Mouse (Mus musculus) embryonic facial prominence, embryonic 12.5 days (tissue): ENCODE data around the gene Phactr1. TPM values are rescaled to one million over a fixed set of nuclear protein-coding genes. Genes with fewer than 3 reads are reported as not detected.

Source experiments
- ATAC-seq: fragments of 200-750 bp; cut with Nextera tagmentation; 2 replicates; pipeline ENCODE4 v1.8.0; 2017; ENCODE audit not compliant: insufficient number of reproducible peaks, insufficient read depth, low FRiP score, low TSS enrichment
- H3K27ac ChIP-seq: fragments of 300-500 bp; sonication (generic); 2 replicates; pipeline ENCODE4 v1.5.1; 2016; ENCODE audit warnings: mild to moderate bottlenecking
- H3K27me3 ChIP-seq: fragments of 300-500 bp; sonication (generic); 2 replicates; pipeline ENCODE4 v1.6.1; 2016; ENCODE audit warnings: mild to moderate bottlenecking, moderate library complexity
- H3K36me3 ChIP-seq: fragments of 300-500 bp; sonication (generic); 2 replicates; pipeline ENCODE4 v1.6.1; 2016; ENCODE audit warnings: mild to moderate bottlenecking
- H3K4me1 ChIP-seq: fragments of 300-500 bp; sonication (generic); 2 replicates; pipeline ENCODE4 v1.6.1; 2016
- H3K4me2 ChIP-seq: fragments of 300-500 bp; sonication (generic); replicated peaks from 2 replicates; pipeline ENCODE4 v1.6.1; 2016; ENCODE audit warnings: mild to moderate bottlenecking, moderate library complexity
- H3K4me3 ChIP-seq: fragments of 300-500 bp; sonication (generic); 2 replicates; pipeline ENCODE4 v1.5.1; 2016; ENCODE audit warnings: mild to moderate bottlenecking
- H3K9ac ChIP-seq: fragments of 300-500 bp; sonication (generic); 2 replicates; pipeline ENCODE4 v1.6.1; 2016; ENCODE audit warnings: mild to moderate bottlenecking, moderate library complexity
- H3K9me3 ChIP-seq: fragments of 300-500 bp; sonication (generic); 2 replicates; pipeline ENCODE4 v1.6.1; 2016; ENCODE audit warnings: mild to moderate bottlenecking, moderate library complexity
- WGBS: fragments of 180-500 bp; shearing (Covaris S2); methylation state at CpG from one replicate; pipeline ENCODE4 v1.1.7; 2016; 5-methylcytosine and 5-hydroxymethylcytosine counted together
- polyA plus RNA-seq: library from polyadenylated mRNA; unstranded; fragments of >200 nt; fragmentation: Nextera tagmentation; extraction: Ambion mirVana; gene quantifications from 2 replicates; pipeline ENCODE4 v1.2.1, GENCODE M21; 2016

Phactr1 gene
- polyA plus RNA-seq, 1 experiment from 2014 or later: 16.1 TPM

DNA sequence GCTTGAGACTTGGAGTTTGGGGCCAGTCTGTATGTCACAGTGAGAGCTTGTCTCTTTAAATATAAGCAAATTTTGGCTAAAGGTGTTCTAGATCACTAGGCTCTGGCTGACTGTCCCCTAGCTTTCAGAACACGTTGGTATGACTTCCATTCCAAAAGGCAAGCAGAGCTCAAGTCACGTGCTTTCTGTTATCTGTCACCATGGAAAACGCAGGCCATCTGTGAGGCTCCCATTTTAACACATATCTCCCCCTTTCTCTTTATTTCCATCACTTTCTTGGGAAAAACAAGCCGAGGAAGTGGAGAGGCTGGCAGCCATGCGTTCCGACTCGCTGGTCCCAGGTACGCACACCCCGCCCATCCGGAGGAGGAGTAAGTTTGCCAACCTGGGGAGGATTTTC lies 275.9 kb downstream of the Phactr1 start:
- Histone ChIP-seq H3K27ac (no peak overlapping the region), H3K36me3 (no peaks in the 10 kb centered on the region), H3K27me3 (no peaks in the 10 kb centered on the region), H3K4me3 (no peak overlapping the region), H3K9me3 (no peaks in the 10 kb centered on the region), H3K9ac (no peak overlapping the region), H3K4me1 (no peaks in the 10 kb centered on the region), H3K4me2 (no peak overlapping the region)
- no peak for ATAC-seq
- 84% methylated on average over 10 of the region's 10 CpGs for WGBS

DNA sequence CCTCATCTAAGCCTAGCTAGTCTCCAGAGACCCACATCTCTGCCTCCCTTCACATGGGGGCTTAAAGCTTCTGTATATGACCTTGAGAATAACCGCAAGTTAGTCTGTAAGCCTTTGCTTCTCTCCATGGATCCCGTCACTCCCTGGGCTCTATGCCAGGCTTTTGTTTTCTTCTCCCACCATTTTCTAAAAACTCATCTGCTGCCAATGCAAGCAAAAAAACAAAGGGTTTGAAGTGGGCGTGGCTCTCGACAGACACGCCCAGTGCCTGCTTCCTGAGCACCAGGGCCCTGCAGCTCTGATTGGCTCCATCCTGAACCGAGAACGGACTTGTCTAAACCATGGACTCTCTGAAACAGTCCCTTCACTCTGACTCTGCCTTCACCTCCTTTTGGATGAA lies 277.4 kb downstream of the Phactr1 start:
- H3K4me2 ChIP-seq: no peak overlapping the region
- ATAC-seq: no peak
- H3K9me3 ChIP-seq: no peaks in the 10 kb centered on the region
- no peak overlapping the region for H3K9ac ChIP-seq
- WGBS: 74% methylated on average over 7 of the region's 7 CpGs
- H3K4me3 ChIP-seq: no peak overlapping the region
- no peak overlapping the region for H3K27ac ChIP-seq
- no peaks in the 10 kb centered on the region for H3K4me1 ChIP-seq
- no peaks in the 10 kb centered on the region for H3K27me3 ChIP-seq
- no peaks in the 10 kb centered on the region for H3K36me3 ChIP-seq

DNA sequence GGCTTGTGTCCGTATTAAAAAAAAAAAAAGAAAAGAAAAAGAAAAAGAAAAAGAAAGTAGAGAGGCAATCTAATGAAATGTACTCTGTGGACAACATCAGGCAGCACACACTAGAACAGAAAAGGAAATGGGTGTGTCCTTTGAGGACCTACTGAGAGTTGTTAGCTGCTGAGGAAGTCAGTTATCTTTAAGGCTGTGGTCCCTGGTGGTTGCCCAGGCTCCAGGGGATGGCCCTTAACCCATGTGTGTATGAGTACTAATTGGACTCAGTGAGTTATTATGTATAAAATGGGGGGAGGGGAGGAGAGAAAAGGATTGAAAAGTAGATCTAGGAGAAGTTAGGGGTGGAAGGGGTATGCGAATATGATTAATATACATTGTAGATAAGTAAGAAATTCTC lies 278.4 kb downstream of the Phactr1 start:
- no peak for ATAC-seq
- 100% methylated on average over 2 of the region's 2 CpGs for WGBS

DNA sequence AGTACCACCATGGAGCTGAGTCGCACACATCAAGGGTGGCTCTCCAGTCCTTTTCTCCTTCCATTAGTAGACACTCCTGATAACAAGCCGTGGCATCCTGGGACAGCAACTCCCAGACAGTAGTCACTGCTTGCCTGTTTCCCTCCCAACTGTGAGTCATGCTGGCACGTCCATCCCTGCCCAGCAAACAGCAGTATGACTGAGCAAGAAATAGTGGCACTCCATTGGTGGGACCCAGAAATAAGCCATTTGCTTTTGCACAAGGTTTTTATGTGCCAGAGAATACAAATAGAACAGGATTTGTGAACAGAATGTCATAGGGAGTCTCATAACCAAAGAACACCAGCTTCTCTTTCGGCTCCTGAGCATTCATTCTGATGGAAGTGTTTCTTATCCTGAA lies 281.1 kb downstream of the Phactr1 start:
- WGBS: 91% methylated on average over 4 of the region's 4 CpGs
- Histone ChIP-seq H3K36me3 (no peaks in the 10 kb centered on the region), H3K27ac (no peak overlapping the region), H3K4me3 (no peak overlapping the region), H3K4me2 (no peak overlapping the region), H3K4me1 (no peaks in the 10 kb centered on the region), H3K9ac (no peak overlapping the region), H3K27me3 (no peaks in the 10 kb centered on the region), H3K9me3 (no peaks in the 10 kb centered on the region)
- ATAC-seq: no peak

More for the DNA sequence above, 278.4 kb downstream of the Phactr1 start:
- no peaks in the 10 kb centered on the region for H3K9me3 ChIP-seq
- H3K4me2 ChIP-seq: no peak overlapping the region
- no peak overlapping the region for H3K27ac ChIP-seq
- no peaks in the 10 kb centered on the region for H3K27me3 ChIP-seq
- no peaks in the 10 kb centered on the region for H3K36me3 ChIP-seq
- no peaks in the 10 kb centered on the region for H3K4me1 ChIP-seq
- H3K4me3 ChIP-seq: no peak overlapping the region
- H3K9ac ChIP-seq: no peak overlapping the region

DNA sequence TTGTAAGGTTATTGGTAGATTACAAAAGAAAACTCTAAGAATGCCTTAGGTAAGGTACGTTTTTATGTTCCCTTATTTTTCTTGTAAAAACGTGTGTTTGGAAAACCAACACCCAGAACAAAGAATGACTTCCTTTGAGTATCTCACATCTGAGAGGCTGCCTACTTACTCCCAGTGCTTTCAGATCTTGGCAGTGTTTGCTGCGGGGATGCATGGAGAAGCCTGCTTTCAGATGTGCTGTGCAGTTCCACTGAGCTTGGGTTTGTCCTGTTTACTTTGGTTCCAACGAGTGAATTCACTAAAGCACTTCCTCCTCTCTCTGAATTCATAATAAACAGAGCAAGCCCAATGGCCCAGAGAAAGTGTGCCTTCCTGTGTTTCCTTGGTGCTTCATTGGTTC lies 288.1 kb downstream of the Phactr1 start:
- Histone ChIP-seq H3K27ac (no peak overlapping the region), H3K4me3 (no peak overlapping the region), H3K27me3 (no peaks in the 10 kb centered on the region), H3K9me3 (no peaks in the 10 kb centered on the region), H3K9ac (no peak overlapping the region), H3K4me1 (no peaks in the 10 kb centered on the region), H3K36me3 (no peaks in the 10 kb centered on the region), H3K4me2 (no peak overlapping the region)
- no peak for ATAC-seq
- 69% methylated on average over 4 of the region's 4 CpGs for WGBS

DNA sequence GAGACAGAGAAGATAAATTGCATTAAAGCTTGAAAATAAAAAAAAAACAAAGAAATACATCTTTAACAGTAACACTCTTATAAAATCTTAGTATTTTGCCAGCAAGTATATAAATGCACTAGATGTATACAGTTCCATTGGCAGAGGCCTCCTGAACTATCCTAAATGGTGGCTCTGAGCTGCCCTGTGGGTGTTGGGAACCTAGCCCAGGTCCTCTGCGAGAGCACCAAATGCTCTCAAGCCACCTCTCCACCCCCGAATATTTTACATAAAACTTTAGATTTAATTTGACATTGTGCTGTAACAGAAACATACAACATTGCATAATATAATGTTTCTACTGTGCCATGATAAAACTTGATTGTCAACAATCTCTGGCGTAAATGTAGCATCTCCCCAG lies 293.1 kb downstream of the Phactr1 start:
- no peak overlapping the region for H3K9ac ChIP-seq
- ATAC-seq: no peak
- H3K4me2 ChIP-seq: no peak overlapping the region
- no peaks in the 10 kb centered on the region for H3K9me3 ChIP-seq
- no peak overlapping the region for H3K27ac ChIP-seq
- H3K4me1 ChIP-seq: no peaks in the 10 kb centered on the region
- H3K36me3 ChIP-seq: no peaks in the 10 kb centered on the region
- H3K27me3 ChIP-seq: no peaks in the 10 kb centered on the region
- 89% methylated on average over 3 of the region's 3 CpGs for WGBS
- no peak overlapping the region for H3K4me3 ChIP-seq

DNA sequence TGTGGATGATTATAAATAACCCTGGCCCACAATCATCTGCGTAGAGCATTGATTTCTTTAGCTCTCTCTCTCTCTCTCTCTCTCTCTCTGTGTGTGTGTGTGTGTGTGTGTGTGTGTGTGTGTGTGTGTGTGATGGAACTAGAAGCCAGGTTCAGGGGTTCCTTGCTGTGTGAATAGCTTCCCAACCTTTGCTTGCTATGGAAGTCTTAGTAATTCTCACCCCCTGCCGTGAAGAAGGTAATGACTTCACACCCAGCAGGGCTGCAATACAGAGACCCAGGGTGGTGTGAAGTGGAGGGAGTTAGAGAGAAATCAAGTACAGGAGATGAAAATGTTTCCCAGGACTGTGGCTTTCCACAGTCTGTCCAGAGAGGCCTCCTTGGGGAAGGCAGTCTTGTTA lies 293.5 kb downstream of the Phactr1 start:
- Histone ChIP-seq H3K4me3 (no peak overlapping the region), H3K4me1 (no peaks in the 10 kb centered on the region), H3K9ac (no peak overlapping the region), H3K27ac (no peak overlapping the region), H3K27me3 (no peaks in the 10 kb centered on the region), H3K9me3 (no peaks in the 10 kb centered on the region), H3K36me3 (no peaks in the 10 kb centered on the region), H3K4me2 (no peak overlapping the region)
- ATAC-seq: no peak
- 80% methylated on average over 2 of the region's 2 CpGs for WGBS

DNA sequence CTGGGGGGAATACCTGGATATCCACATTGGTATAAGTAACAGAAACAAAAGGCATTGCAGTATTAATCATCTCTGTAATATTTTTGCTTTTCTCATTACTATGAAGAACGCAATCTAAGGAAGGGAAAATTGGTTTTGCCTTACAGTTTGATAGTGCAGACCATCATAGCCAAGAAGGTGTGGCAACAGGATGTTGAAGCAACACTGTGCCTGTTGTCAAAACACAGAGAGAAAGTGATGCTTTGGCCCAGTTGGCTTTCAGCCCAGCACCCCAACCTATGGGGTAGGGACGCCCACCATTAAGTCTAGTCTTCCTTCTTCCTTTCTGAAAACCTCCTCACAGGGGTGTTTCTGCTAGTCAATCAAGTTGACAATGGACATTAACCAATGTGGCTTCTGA lies 294.1 kb downstream of the Phactr1 start:
- H3K36me3 ChIP-seq: no peaks in the 10 kb centered on the region
- H3K27me3 ChIP-seq: no peaks in the 10 kb centered on the region
- H3K27ac ChIP-seq: no peak overlapping the region
- WGBS: 87% methylated on average over 2 of the region's 2 CpGs
- no peak for ATAC-seq
- no peak overlapping the region for H3K4me3 ChIP-seq
- H3K9ac ChIP-seq: no peak overlapping the region
- no peaks in the 10 kb centered on the region for H3K4me1 ChIP-seq
- H3K9me3 ChIP-seq: no peaks in the 10 kb centered on the region
- H3K4me2 ChIP-seq: no peak overlapping the region

DNA sequence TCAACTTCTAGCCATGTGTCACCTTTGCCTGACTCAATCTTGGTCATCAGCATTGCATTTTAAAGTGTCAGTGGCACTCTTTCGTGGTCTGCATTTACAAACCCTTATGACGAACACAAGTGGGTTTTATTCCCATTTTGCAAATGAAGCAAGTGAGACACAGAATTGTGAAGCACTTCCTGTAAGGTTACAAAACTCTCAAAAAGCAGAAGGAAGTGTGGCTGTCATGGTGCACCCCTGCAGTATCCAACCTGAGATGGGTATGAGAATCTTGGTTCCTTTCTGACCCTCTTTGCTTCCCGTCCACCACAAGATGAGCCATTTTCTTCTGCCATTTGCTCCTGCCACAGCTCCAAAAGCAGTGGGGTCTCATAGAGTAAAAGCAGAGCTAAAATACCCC lies 295.7 kb downstream of the Phactr1 start:
- Histone ChIP-seq H3K36me3 (no peaks in the 10 kb centered on the region), H3K27ac (no peak overlapping the region), H3K27me3 (no peaks in the 10 kb centered on the region), H3K4me2 (no peak overlapping the region), H3K9ac (no peak overlapping the region), H3K4me1 (no peaks in the 10 kb centered on the region), H3K4me3 (no peak overlapping the region), H3K9me3 (no peaks in the 10 kb centered on the region)
- ATAC-seq: no peak
- 90% methylated on average over 3 of the region's 3 CpGs for WGBS

DNA sequence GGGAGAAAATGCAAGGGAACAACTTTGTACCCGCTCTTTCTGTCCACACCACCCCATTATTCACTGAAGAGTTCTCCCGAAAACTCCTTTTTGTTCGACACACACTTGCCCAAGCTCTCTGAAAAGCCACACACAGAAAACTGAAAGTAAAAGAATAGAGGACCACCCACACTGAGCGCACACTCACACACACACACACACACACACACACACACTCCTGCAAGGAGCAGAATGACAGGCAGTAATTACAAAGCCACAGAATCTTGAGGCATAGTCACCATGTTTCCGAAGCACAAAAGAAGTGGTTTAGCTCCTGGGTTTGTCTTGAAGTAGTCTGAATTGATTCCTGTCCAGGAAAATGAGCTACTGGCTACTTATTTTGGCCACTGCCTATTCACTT lies 296.5 kb downstream of the Phactr1 start:
- ATAC-seq: no peak
- Histone ChIP-seq H3K9ac (no peak overlapping the region), H3K36me3 (no peaks in the 10 kb centered on the region), H3K4me2 (no peak overlapping the region), H3K27me3 (no peaks in the 10 kb centered on the region), H3K27ac (no peak overlapping the region), H3K9me3 (no peaks in the 10 kb centered on the region), H3K4me1 (no peaks in the 10 kb centered on the region), H3K4me3 (no peak overlapping the region)
- WGBS: 72% methylated on average over 5 of the region's 5 CpGs

DNA sequence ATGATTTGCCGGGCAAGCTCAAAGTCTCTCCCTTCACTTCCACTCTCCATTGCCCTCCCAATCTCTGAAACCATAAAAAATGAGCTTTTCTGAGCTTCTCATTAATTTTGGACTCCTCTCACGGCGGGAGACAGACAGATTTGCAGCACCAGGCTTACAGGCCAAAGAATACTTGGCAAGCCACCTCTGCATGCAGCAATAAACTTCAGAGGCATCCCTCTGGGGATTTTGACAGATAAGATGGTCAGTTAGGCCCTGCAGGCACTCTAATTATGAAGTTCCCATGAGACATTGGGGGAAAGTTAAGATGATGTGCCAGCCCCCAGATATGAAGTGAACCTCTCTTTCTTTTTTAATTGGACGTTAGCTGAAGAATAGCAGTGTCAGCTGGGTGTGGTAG lies 300.2 kb downstream of the Phactr1 start:
- no peaks in the 10 kb centered on the region for H3K36me3 ChIP-seq
- no peaks in the 10 kb centered on the region for H3K27me3 ChIP-seq
- no peak for ATAC-seq
- no peaks in the 10 kb centered on the region for H3K4me1 ChIP-seq
- no peak overlapping the region for H3K9ac ChIP-seq
- H3K4me3 ChIP-seq: no peak overlapping the region
- WGBS: 80% methylated on average over 4 of the region's 4 CpGs
- H3K27ac ChIP-seq: no peak overlapping the region
- H3K4me2 ChIP-seq: no peak overlapping the region
- H3K9me3 ChIP-seq: no peaks in the 10 kb centered on the region

DNA sequence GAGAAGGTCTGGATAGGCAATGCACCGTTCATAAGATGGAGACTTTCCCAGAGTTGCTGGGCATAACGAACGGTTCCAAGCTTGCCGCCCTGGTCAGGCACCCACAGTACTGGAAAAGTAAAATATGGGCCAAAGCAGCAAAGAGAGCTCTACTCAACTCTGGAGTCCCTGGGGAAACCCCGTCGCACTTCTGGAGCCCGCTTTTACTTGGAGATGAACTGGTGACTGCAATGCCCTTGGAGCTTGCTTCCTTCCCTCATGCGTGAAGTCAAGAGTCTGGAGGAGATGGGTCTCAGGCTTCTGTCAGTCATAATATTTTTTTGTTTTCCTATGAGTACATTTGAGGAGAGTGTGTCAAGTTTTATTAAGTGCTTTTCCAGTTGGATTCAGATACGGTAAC lies 302.2 kb downstream of the Phactr1 start:
- no peak overlapping the region for H3K9ac ChIP-seq
- no peak overlapping the region for H3K4me3 ChIP-seq
- no peak overlapping the region for H3K4me2 ChIP-seq
- WGBS: 88% methylated on average over 9 of the region's 9 CpGs
- H3K4me1 ChIP-seq: no peaks in the 10 kb centered on the region
- no peaks in the 10 kb centered on the region for H3K27me3 ChIP-seq
- no peak overlapping the region for H3K27ac ChIP-seq
- H3K36me3 ChIP-seq: no peaks in the 10 kb centered on the region
- ATAC-seq: no peak
- H3K9me3 ChIP-seq: no peaks in the 10 kb centered on the region

DNA sequence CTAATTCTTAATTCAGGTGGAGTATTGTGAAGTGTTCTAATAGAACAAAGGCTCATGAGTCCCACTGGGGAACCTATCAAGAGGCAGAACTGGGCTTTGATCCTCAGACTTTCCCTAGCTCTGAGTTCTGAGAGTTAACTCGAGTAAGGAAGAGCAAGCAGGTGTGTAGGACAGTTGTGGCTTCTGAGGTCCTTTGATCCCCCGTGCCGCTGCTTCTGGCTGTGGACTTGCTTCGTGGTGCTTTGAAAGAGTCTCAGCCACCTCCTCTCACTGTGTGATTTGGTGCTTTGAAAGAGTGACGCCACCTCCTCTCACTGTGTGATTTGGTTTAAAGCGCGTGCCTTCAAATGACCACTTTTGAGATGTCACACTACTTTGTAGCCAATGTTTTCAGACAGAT lies 305.4 kb downstream of the Phactr1 start:
- Histone ChIP-seq H3K4me2 (no peak overlapping the region), H3K27ac (no peak overlapping the region), H3K27me3 (no peaks in the 10 kb centered on the region), H3K9ac (no peak overlapping the region), H3K4me1 (no peaks in the 10 kb centered on the region), H3K9me3 (no peaks in the 10 kb centered on the region), H3K36me3 (no peaks in the 10 kb centered on the region), H3K4me3 (no peak overlapping the region)
- ATAC-seq: no peak
- 86% methylated on average over 7 of the region's 7 CpGs for WGBS
